Mouse (Mus musculus): ENCODE data around the gene Bdkrb2.

Gene Bdkrb2

DNA sequence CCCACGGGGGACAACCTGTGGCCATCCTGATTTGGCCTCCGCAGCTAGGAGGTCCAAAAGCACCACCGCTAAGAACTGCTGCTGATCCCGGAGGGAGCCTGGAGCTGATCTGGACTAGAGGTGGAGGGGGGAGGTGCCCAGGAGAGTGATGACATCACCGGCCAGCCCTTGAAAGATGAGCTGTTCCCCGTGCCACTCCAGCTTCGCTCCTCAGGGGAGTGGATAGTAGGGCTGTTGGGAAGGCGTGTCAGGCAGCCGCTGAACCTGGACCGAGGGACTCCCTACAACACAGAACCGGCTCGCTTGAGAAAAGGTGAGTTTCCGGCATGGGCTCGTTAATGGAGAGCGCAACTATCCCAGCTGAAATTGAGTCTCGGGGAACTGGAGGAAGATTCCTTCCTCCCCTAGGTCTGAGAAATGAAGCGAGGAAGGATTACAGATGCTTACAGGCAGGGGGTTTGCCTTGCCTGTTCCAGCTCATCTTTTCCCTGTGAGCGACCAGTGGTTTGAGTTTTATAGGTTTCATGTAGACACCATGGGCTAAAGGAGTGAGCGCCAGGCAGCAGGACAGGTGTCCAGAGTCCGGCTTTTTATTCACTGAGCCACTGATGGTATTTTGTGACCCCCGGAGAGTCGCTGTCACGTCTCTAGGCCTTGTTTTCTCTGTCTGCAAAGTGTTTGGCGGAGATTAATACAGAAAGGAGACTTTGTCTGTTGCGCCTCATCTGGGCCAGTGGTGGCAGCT, at the start of gene Bdkrb2:
Gene Bdkrb2, plus strand, starts transcription at position 291 of the 745 bp plus-strand sequence.
- peak; percentile 52 for DNase-seq (ENCODE audit: low spot score)

DNA sequence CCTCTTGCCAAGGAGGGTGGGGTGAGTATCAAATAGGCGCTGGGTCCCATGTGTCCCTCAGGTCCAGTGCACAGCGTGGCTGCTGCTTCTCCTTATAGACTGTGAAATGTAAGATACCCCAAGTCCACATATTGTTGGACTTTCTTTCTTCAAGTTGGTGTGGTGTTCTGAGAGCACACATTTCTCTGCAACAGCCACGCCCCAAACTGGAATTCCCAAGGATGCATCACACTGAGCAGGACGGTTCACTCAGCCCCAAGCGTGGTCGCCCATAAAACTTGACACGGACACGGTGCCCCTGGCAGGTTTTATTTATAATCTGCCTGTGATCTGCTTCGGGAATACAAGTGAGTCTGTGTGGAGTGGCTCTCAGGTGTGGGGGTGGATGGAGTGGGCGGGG, 48.9 kb upstream of the Bdkrb2 start:
- DNase-seq (ENCODE audit: low spot score) = no peak

DNA sequence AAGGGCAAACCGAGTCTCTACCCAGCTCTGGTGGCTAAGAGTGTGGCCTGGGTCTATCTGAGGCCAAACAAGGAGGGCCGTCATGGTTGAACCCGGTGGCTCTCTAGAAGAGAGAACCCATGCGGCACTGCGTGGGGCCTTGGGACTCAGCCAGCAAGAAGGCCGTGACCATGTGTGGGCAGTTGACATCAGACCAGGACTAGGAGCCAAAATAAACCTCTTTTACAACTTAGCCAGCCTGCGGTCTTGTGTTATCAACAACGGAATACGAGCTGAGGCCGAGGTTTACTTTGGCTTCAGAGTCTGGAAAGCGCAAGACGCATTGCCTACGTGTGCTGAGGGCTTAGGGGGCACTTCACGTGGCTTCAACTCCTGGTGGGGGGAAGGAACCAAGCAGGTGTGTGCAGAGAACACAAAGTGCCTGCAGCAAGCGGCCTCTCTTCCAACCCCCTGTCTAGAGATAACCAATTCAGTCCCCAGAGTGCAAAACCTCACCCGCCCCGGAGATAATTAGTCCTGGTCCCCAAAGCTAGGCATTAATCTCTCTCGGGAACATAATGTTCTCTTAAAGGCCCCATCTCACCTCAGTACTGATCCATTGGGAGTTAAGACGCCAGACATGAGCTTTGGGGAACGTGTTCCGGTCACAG, 45.9 kb upstream of the Bdkrb2 start:
- peak; percentile 60 for DNase-seq (ENCODE audit: low spot score)

DNA sequence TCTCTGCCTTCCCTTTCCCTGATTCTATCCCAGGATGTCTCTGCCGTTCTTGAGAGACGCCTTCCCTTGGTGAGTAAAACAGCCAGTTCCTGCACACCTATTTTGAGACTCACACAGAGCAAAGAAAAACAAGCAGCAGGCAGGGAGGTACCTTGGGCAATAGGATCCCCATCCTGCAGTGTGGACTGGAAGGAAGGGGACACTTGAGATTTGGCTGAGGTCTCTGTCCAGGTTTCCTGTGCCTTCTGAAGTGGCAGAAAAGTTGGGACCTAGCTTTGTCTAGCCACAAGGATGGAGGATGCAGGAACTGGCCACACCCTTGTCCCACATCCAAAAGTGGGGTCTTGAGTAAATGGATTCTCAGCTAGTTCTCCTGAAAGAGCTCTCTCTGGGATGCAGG, 43.2 kb upstream of the Bdkrb2 start:
- DNase-seq (ENCODE audit: low spot score) = no peak

GRCm38 (mm10) chr12:105521170-105521762, 41.8 kb upstream of the Bdkrb2 start:
- no peak for DNase-seq (ENCODE audit: low spot score)

DNA sequence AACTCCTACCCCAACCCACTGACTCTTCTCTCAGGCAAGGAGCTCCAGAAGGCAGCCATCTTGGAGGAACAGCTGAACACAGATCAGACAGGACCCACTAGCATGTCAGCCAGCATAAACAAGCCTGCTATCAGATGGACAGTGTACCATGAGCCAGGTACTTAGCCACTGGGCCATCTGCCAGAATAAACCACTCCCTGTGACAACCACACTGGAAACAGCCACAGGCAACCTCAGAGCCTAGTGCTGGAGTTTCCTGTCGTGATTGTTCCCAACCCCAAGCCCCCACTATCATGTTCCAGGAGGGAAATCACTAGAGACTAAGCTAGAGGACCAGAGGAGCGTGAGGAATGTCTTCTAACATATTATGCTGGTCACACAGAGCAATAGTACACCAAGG, 39.3 kb upstream of the Bdkrb2 start:
- DNase-seq (ENCODE audit: low spot score) = no peak

DNA sequence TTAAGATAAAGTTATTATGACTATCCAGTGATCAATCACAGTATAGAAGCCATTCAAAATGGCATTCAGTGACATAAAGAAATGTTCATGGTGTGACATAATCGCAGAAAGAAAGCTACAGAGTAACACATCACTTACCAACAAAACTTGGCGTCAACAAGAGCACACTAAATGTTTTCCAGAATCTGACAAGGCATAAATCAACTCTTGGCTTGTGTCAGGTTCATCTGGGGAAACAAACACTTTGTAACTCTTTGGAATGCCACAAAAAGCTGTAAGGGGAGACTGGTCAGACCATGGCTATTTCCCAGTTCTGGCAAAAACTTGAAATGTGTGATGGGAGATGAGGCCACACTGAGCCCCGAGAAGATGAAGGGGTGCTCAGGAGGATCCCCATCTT, 36.8 kb upstream of the Bdkrb2 start:
- DNase-seq (ENCODE audit: low spot score) = no peak

DNA sequence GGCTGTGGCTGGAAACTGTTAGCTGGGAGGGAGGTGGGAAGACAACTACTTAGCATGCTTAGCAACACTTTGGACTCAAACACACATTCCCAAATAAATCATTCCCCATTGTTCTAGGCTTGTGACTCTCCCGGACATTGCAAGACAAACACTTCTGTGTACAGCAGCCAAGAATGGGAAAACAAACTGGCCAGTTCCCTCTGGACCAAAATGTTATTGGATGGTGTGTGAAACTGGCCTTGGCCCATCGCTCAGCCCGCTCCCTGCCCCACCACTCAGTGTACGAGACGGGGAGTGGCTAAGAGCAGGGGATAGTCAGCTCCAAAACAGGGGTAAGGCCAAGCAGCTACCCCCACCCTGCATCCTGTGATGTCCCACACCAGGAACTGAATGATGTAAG, 36.2 kb upstream of the Bdkrb2 start:
- peak; percentile 53 for DNase-seq (ENCODE audit: low spot score)

GRCm38 (mm10) chr12:105529545-105529944, 33.5 kb upstream of the Bdkrb2 start:
- DNase-seq (ENCODE audit: low spot score) = no peak

DNA sequence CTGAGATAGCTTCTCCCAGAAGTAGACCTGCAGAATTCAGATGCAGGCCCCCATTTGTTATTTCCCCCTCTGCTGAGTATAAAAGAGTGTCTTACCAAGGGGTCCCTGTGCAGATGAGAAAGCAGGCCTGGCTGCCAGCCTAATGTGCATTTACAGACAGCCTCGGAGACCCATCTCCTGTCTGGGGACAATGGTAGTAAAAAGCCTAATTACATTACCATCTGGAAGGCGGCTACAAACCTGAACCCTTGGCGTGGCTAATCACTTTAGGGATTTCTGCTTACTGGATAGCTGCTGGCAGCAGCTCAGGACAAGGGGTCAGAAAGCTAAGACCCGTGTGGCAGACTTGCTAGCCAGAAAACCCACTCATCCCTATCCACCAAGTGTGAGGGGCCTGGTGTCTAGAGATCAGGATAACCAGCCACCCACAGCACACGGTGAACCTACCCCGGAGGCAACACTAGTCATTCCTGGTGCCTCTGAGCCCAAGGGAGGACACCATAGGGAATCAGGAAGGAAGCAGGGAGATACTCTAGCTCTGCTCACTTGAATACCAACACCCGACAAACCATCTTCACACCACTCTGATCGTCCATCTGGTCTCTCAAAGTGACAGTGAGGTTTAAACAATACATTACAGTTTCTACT, 31.2 kb upstream of the Bdkrb2 start:
- no peak for DNase-seq (ENCODE audit: low spot score)

DNA sequence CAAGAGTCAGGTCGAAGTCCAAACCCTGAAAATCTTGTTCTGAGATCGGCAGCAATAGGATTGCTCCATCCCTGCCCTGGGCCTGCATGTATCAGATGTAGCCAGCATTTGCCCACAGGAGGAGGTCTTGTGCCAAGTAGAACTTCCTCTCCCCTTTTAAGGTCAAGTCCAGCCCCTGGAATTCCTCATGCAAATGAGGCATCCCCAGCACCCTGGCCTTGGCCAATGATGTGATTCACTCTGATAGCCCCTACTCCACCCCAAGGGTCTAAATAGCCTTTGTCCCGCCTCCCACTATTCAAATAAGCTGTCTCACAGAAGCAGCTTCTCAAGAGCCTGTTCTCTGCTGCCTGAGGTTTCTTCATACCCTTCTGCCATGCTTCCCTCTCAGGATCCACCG, 28.2 kb upstream of the Bdkrb2 start:
- no peak for DNase-seq (ENCODE audit: low spot score)

DNA sequence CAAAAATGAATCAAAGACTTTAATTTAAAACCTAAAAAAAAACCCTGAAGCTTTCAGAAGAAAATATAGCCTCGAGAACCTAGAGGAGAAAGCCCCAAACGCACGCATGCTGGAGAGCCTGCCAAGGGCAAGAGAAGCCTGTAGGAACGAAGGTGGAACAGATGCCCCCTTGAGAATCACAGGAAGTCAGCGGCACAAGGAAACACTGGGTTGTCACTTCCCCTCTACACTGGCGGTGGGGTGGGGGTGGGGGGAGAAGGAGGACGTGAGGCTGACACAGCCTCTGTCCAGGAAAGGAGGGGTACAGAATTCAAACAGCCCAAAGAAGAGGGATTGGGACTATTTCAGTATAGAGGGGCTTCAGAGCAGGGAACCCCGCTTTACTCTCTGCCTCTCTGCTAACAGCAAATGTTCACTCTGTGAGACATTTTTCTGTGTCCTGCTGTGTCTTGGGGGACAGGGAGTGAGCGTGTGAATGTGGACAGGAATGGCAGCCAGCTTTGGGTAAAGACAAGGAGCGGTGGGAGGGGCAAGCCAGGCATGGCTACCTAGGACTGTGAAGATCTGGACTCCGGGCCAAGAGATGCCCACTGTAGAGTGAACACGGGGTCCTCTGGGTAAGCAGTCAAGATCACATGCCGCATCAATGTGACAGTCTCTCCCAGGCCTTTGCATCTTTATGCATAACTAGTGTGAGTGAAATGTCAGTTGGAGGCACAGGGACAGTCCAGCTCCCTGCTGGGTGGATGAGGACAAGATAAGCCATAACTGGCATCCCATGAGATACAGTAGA, 26.9 kb upstream of the Bdkrb2 start:
- DNase-seq (ENCODE audit: low spot score) = no peak

DNA sequence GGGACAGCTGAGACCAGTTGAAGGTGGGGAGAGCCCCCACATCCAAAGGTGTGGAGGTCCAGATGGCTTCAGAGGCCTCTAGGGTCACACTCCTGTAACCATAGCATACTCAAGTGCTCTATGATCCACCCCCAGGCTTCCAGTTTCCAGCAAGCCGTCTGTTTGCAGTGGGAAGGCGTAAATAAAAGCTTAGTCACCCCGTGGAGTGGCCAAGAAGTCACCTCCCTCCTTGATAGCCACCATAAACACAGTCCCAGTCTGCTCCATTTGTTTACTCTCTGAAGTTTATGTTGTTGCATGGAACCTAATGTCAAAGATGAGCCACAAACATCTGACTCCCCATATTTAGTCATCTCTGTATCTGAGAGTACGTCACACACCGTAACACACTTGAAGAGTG, 25.9 kb upstream of the Bdkrb2 start:
- no peak for DNase-seq (ENCODE audit: low spot score)

DNA sequence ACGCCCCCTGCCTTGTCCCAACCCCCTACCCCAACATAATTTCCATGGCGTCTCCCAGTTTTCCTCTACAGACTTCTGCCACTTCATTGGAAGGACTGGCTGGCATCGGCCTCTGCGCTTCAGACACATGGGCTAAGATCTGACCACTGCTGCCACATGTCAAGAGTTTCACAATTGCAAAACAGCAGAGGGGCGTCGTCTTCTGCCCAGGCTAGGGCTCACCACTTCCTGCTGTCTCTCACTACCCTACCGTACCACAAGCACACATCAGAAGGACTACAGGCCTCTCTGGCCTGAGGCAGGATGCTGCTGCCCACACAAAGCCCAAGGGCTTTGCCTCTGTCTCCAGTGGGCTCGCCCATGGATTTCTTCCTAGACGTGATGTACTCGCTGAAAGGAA, 23.4 kb upstream of the Bdkrb2 start:
- DNase-seq (ENCODE audit: low spot score) = no peak

DNA sequence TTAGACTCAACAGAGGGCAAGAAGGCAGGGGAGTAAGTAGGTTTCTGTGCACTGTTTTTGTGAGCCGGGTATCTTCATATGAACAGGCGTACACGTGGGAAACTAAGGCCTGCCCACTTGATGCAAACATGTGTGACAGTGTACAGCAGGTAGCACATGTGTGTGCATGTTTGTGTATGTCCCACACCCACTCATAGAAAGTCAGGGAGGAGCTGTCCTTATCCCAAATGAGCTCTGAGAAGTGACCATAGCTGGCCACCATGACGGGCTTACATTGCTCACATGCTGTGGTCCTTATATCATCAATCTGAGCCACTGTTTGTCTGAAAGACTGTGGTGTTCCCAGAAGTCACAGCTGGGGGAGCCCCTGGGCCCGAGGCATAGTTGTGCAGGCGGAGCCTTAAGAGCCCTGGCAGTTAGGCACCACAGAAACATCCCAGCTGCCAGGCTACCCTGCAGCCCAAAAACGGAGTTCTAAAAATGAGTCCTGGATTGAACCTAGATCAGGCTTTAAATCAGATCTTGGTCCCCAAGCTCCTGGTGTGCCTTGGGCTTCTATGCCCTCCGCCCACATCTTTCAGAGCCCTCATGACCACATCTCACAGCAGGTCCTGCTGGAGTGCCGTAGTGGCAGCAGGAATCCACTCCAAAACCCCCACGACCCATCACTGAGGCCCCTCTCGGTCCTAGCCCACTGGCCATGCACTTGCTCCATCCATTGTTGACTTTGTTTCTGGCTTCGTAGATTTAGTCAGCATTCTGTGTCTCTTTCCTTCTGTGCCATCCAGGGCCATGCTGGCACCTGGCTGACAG, 21.2 kb upstream of the Bdkrb2 start:
- DNase-seq (ENCODE audit: low spot score) = no peak

GRCm38 (mm10) chr12:105542513-105542912, 20.5 kb upstream of the Bdkrb2 start:
- DNase-seq (ENCODE audit: low spot score) = no peak

DNA sequence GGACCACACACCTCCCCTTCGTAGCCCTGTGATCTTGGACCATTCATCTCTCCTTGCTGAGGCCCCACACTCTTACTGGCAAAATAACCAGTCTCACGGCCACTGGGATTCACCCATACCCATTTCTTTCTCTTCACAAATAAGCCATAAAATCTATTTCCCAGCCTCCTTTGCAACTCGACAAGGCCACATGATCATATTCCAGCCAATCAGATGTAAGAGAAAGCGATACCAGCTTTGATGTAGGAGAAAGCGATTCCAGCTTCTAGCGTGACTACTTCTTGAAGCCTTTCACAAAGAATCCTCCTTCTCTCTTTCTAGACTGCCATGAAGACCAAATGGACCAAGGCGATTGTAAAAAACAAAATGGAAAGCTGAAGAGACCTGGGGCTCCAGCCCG, 19.9 kb upstream of the Bdkrb2 start:
- DNase-seq (ENCODE audit: low spot score) = no peak

DNA sequence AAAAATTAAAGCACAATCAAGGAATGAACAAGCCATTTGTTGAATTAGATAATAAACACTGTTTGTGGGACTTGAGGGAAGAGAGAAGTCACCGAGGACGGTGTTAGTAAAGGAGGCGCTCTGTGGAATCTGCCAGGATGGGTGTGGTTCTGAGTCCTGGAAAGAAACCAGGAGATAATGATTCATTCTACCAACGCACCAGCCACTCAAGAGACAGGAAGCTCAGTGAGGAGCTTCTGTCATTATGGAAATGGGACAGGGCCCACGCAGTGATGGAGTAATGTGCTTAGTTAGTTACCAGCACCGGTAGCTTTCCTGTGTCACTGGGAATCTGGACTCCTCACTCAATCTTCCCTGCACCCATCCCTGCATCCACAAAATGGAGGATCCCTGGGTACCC, 19.3 kb upstream of the Bdkrb2 start:
- DNase-seq (ENCODE audit: low spot score) = no peak

GRCm38 (mm10) chr12:105544872-105545271, 18.2 kb upstream of the Bdkrb2 start:
- DNase-seq (ENCODE audit: low spot score) = no peak

GRCm38 (mm10) chr12:105545696-105546435, 17.2 kb upstream of the Bdkrb2 start:
- no peak for DNase-seq (ENCODE audit: low spot score)

- no peak for DNase-seq (ENCODE audit: low spot score)
These were observed 16.5 kb upstream of the Bdkrb2 start for GRCm38 (mm10) chr12:105546538-105546937.

All from ovary, postnatal 36 days (tissue).